Mouse (Mus musculus) lung, postnatal 0 days (tissue): Measurements from ENCODE around the gene Nhlrc1. TPM values are rescaled to one million over a fixed set of nuclear protein-coding genes. Genes with fewer than 3 reads are reported as not detected.
A peak's percentile ranks its signal among the peaks of the same experiment; 100 is the strongest.

Experiments
- ATAC-seq: fragments of 200-750 bp; cut with Nextera tagmentation; 2 replicates; pipeline ENCODE4 v1.8.0; 2017; ENCODE audit warnings: moderate library complexity
- DNase-seq: peaks from one replicate; pipeline ENCODE4 v3.0.0-alpha.2; 2016; ENCODE audit warnings: low spot score
- H3K27ac ChIP-seq: fragments of 300-500 bp; sonication (generic); 2 replicates; pipeline ENCODE4 v1.5.1; 2014; ENCODE audit warnings: antibody characterized with exemption, mild to moderate bottlenecking, low read length, mixed read lengths
- H3K27me3 ChIP-seq: fragments of 300-500 bp; sonication (generic); replicated peaks from 2 replicates; pipeline ENCODE4 v1.6.1; 2014; ENCODE audit warnings: low read length, mixed read lengths; ENCODE audit not compliant: insufficient read depth
- H3K36me3 ChIP-seq: fragments of 300-500 bp; sonication (generic); 2 replicates; pipeline ENCODE4 v1.6.1; 2014; ENCODE audit warnings: low read length, mixed read lengths; ENCODE audit not compliant: insufficient read depth
- H3K4me1 ChIP-seq: fragments of 300-500 bp; sonication (generic); 2 replicates; pipeline ENCODE4 v1.6.1; 2014; ENCODE audit warnings: antibody characterized with exemption, low read depth, low read length, mixed read lengths; ENCODE audit not compliant: insufficient read depth
- H3K4me2 ChIP-seq: fragments of 300-500 bp; sonication (generic); replicated peaks from 2 replicates; pipeline ENCODE4 v1.6.1; 2014; ENCODE audit warnings: low read depth, mild to moderate bottlenecking, low read length, moderate library complexity, mixed read lengths
- H3K4me3 ChIP-seq: fragments of 300-500 bp; sonication (generic); 2 replicates; pipeline ENCODE4 v1.5.1; 2014; ENCODE audit warnings: low read depth, low read length
- H3K9ac ChIP-seq: fragments of 300-500 bp; sonication (generic); replicated peaks from 2 replicates; pipeline ENCODE4 v1.6.1; 2014; ENCODE audit warnings: low read depth, mild to moderate bottlenecking
- H3K9me3 ChIP-seq: fragments of 300-500 bp; sonication (generic); 2 replicates; pipeline ENCODE4 v1.6.1; 2016; ENCODE audit warnings: low read length, mixed read lengths
- CTCF ChIP-seq: IDR thresholded peaks from 2 replicates; pipeline ENCODE4 v1.5.1; 2016; ENCODE audit warnings: antibody characterized with exemption, mild to moderate bottlenecking
- EP300 ChIP-seq: IDR thresholded peaks from 2 replicates; pipeline ENCODE4 v1.6.1; 2016; ENCODE audit warnings: antibody characterized with exemption, mild to moderate bottlenecking, control low read depth
- WGBS: fragments of 180-500 bp; shearing (Covaris S2); extraction: QIAGEN DNeasy Blood & Tissue Kit; methylation state at CpG from one replicate; pipeline ENCODE4 v1.1.7; 2014; 5-methylcytosine and 5-hydroxymethylcytosine counted together
- polyA plus RNA-seq: library from polyadenylated mRNA; unstranded; fragments of >200 nt; fragmentation: Nextera tagmentation; extraction: Ambion mirVana; gene quantifications from 2 replicates; pipeline ENCODE4 v1.2.1, GENCODE M21; 2015

Gene Nhlrc1
- polyA plus RNA-seq, 1 experiment from 2014 or later: 2.1 TPM

GRCm38 (mm10) chr13:46992516-46993273 lies 22.0 kb downstream of the Nhlrc1 start:
- 85% methylated on average over 7 of the region's 7 CpGs for WGBS
- Histone ChIP-seq H3K9ac (no peak overlapping the region), H3K36me3 (no peaks in the 10 kb centered on the region), H3K9me3 (no peaks in the 10 kb centered on the region), H3K4me3 (no peak overlapping the region), H3K4me2 (no peak overlapping the region), H3K27ac (no peak overlapping the region), H3K4me1 (no peaks in the 10 kb centered on the region), H3K27me3 (no peaks in the 10 kb centered on the region)
- ATAC-seq (no peak), DNase-seq (no peak)
- TF ChIP-seq CTCF: no peak
- no peak for TF ChIP-seq EP300

GRCm38 (mm10) chr13:46990376-46991011 lies 24.2 kb downstream of the Nhlrc1 start:
- Histone ChIP-seq H3K27ac (no peak overlapping the region), H3K27me3 (no peaks in the 10 kb centered on the region), H3K4me1 (no peaks in the 10 kb centered on the region), H3K9me3 (no peaks in the 10 kb centered on the region), H3K4me3 (no peak overlapping the region), H3K4me2 (no peak overlapping the region), H3K36me3 (no peaks in the 10 kb centered on the region), H3K9ac (no peak overlapping the region)
- ATAC-seq (0 out of 2 replicates have a peak, but pooled peaks have one; percentile 30), DNase-seq (peak; percentile 60)
- 8% methylated on average over 4 of the region's 4 CpGs for WGBS
- TF ChIP-seq CTCF (no peak), EP300 (no peak)

- DNase-seq (no peak), ATAC-seq (no peak)
- H3K9ac ChIP-seq: no peak overlapping the region
- H3K9me3 ChIP-seq: no peaks in the 10 kb centered on the region
- no peaks in the 10 kb centered on the region for H3K27me3 ChIP-seq
- H3K4me1 ChIP-seq: no peaks in the 10 kb centered on the region
- no peak overlapping the region for H3K4me2 ChIP-seq
- no peaks in the 10 kb centered on the region for H3K36me3 ChIP-seq
- no peak overlapping the region for H3K27ac ChIP-seq
- no peak for TF ChIP-seq CTCF
- no peak for TF ChIP-seq EP300
- no peak overlapping the region for H3K4me3 ChIP-seq
- 44% methylated on average over 8 of the region's 8 CpGs for WGBS
These were observed 26.7 kb downstream of the Nhlrc1 start for GRCm38 (mm10) chr13:46987941-46988340.

GRCm38 (mm10) chr13:46986208-46986607 lies 28.4 kb downstream of the Nhlrc1 start:
- H3K9ac ChIP-seq: no peak overlapping the region

GRCm38 (mm10) chr13:46983878-46984277 lies 30.8 kb downstream of the Nhlrc1 start:
- Histone ChIP-seq H3K4me1 (no peaks in the 10 kb centered on the region; the same call in 1 of the 2 replicates), H3K4me3 (no peak overlapping the region), H3K9me3 (no peaks in the 10 kb centered on the region), H3K27ac (no peak overlapping the region), H3K9ac (no peak overlapping the region), H3K36me3 (no peaks in the 10 kb centered on the region), H3K4me2 (no peak overlapping the region), H3K27me3 (no peaks in the 10 kb centered on the region)
- ATAC-seq (peak; percentile 64), DNase-seq (peak; percentile 74)
- TF ChIP-seq CTCF: no peak
- no peak for TF ChIP-seq EP300
- WGBS: 60% methylated on average over 2 of the region's 2 CpGs

More at GRCm38 (mm10) chr13:46986208-46986607, 28.4 kb downstream of the Nhlrc1 start:
- Histone ChIP-seq H3K4me3 (no peak overlapping the region), H3K36me3 (no peaks in the 10 kb centered on the region), H3K27me3 (no peaks in the 10 kb centered on the region), H3K4me1 (no peaks in the 10 kb centered on the region), H3K4me2 (0 out of 2 replicates have a peak overlapping the region, but pooled peaks have one; percentile 20), H3K27ac (no peak overlapping the region), H3K9me3 (no peaks in the 10 kb centered on the region)
- DNase-seq: peak; percentile 80
- WGBS: 31% methylated on average over 6 of the region's 6 CpGs
- peak; percentile 80 for ATAC-seq
- TF ChIP-seq CTCF (no peak), EP300 (peak; percentile 61; the same call in 1 of the 2 replicates)

GRCm38 (mm10) chr13:46979836-46980490 lies 34.7 kb downstream of the Nhlrc1 start:
- Histone ChIP-seq H3K4me3 (no peak overlapping the region), H3K27me3 (no peaks in the 10 kb centered on the region), H3K4me2 (no peak overlapping the region), H3K27ac (no peak overlapping the region), H3K9ac (no peak overlapping the region), H3K36me3 (no peaks in the 10 kb centered on the region), H3K4me1 (no peaks in the 10 kb centered on the region; the same call in 1 of the 2 replicates), H3K9me3 (no peaks in the 10 kb centered on the region)
- WGBS: 20% methylated on average over 13 of the region's 13 CpGs
- DNase-seq (peak; percentile 56), ATAC-seq (peak; percentile 53)
- TF ChIP-seq CTCF: no peak
- TF ChIP-seq EP300: peak; percentile 91
